1 mouse cellular context compared by ENCODE assay signal in genomic region chr6:87807735-87808440, GRCm38 (mm10).
A peak's percentile ranks its signal among the peaks of the same experiment; 100 is the strongest.
TF ChIP-seq lines count a peak whose summit lies in the region.

No protein-coding gene starts in this region.

TF ChIP-seq in MEL, 35 proteins besides CTCF, POLR2A, EP300 and RAD21:
- TF ChIP-seq GATA1 (IDR thresholded peaks at IDR 0.05; ENCODE audit: low read depth, low read length), result peak; percentile 15; the same call in 1 of the 2 replicates
- no peak for TF ChIP-seq JUND (IDR thresholded peaks at IDR 0.05; ENCODE audit: low read depth, low read length)
- TF ChIP-seq E2F4 (IDR thresholded peaks at IDR 0.05; ENCODE audit: borderline replicate concordance, low read depth, low read length), result no peak
- no peak for TF ChIP-seq USF2 (IDR thresholded peaks at IDR 0.05; ENCODE audit: borderline replicate concordance in 1 of 2, insufficient read depth in 1 of 2, low read depth in 1 of 2, low read length in 2 of 2)
- no peak for TF ChIP-seq ZC3H11A (IDR thresholded peaks at IDR 0.05; ENCODE audit: low read depth, low read length)
- no peak for TF ChIP-seq HCFC1 (IDR thresholded peaks at IDR 0.05; ENCODE audit: low read depth, low read length)
- no peak for TF ChIP-seq UBTF (IDR thresholded peaks at IDR 0.05; ENCODE audit: borderline replicate concordance, insufficient read depth, low read depth, low read length)
